Mouse (Mus musculus) adrenal gland, postnatal 10 days (tissue): ENCODE results near the gene Mocs2. TPM values are rescaled to one million over a fixed set of nuclear protein-coding genes. Genes with fewer than 3 reads are reported as not detected.

Experiments
- DNase-seq: peaks from one replicate; pipeline ENCODE4 v3.0.0; 2021; ENCODE audit warnings: mixed read lengths
- long read RNA-seq, 2 experiments: library from polyadenylated mRNA; stranded (forward); transcript quantifications; one replicate each; pipeline ENCODE4 v2.0.0; 2021
- total RNA-seq, 2 experiments: library from RNA; stranded (reverse); gene quantifications; 2 replicates each; pipeline ENCODE4 v1.2.3; 2021

The Mocs2 gene
- total RNA-seq: 100 to 1,000 TPM; 162 to 183 TPM
- long read RNA-seq, experiment 1, transcript Mocs2-207 (7 exons, 1,193 nt): major isoform, 141 of 221 reads
- long read RNA-seq, experiment 1, transcript Mocs2-208 (6 exons, 1,855 nt): minor isoform, 20 of 221 reads
- long read RNA-seq, experiment 1, partial matches to known transcripts: 32 of 221 reads
- long read RNA-seq, experiment 1, other reads (novel, unspliced or antisense): 24 of 221 reads
- long read RNA-seq, experiment 2, transcript Mocs2-208 (6 exons, 1,855 nt): minor isoform, 16 of 137 reads
- long read RNA-seq, experiment 2, transcript Mocs2-207 (7 exons, 1,193 nt): major isoform, 82 of 137 reads
- long read RNA-seq, experiment 2, partial matches to known transcripts: 6 of 137 reads
- long read RNA-seq, experiment 2, other reads (novel, unspliced or antisense): 29 of 137 reads

DNA sequence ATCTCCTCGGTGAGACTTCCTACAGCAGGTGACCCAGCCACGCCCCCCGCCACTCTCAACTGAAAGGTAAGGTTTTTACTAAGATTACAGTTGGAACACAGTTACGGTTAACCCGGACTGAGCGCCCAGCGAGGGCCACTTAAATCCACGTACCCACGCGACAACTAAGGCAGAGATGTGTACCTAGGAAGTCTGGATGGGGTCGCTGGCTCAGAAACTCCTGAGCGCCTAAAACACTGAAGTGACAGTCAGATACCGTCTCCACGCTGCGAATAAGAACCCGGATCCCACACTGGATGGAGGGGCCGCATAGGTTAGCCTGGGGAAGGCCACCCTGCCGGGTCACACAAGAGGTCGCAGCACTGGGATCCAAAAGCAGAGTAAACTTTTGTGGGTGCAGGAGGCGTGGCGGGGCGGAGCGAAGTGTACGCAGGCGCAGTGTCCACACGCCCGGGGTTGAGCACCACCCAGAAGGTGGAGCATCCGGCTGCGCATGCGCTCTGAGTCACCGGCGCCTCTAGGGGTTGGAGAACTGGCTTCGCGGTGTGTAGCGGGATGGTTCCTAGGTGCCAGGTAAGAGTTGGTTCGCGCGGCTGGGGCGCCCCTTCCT is at the start of gene Mocs2:
TSS of gene Mocs2 (plus strand) at position 486 of the 610 bp plus-strand sequence.
- DNase-seq: peak; percentile 97

DNA sequence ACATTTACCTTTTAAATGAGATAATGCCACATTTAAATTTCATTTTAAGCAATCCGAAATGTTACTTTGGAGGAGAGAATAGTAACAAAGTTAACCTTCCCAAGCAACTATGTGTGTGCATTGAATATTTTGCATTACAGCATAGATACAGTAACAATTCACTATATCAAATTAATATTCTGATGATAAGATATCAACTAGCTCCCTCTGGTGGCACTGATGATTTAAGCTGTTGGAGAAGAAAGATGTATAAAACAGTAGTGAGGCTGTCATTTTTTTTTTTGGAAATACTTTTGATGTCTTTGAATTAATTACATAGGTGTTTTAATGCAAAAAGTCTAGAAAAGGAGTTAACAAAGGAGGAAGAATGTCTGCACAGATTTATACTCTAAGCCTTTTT is 26.5 kb upstream of the Mocs2 start:
- DNase-seq: peak; percentile 45

DNA sequence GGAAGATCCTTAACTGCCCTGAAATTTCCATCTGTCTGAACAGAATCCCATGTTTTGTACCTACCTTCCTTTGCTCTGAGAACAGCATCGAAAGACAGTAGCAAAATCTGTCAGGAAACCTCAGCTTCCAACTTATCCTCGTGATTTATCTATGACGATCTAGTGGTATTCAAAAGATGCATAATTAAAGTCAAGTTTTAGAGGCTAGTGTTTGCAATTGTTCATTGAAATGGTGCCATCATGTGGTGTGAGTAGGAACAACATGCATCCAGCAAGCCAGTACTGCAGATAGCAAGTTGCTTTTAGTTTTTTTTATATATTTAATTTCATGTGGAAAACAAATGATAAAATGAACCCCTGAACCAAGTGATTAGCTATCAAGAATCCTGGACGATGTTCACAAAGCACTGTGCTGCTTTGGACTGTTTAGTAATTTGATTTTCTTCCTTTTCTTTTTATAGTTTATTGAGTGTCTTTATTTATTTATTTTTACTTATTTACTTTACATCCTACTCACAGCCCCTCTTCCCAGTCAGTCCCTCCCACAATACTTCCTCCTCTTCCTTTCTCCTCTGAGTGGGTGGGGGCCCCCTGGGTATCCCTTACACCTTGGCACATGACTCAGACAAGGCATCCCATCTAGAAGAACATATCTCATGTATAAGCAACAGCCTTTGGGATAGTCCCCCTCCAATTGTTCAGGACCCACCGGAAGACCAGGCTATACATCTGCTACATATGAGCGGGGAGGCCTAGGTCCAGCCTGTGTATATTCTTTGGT is 24.6 kb upstream of the Mocs2 start:
- peak; percentile 76 for DNase-seq

DNA sequence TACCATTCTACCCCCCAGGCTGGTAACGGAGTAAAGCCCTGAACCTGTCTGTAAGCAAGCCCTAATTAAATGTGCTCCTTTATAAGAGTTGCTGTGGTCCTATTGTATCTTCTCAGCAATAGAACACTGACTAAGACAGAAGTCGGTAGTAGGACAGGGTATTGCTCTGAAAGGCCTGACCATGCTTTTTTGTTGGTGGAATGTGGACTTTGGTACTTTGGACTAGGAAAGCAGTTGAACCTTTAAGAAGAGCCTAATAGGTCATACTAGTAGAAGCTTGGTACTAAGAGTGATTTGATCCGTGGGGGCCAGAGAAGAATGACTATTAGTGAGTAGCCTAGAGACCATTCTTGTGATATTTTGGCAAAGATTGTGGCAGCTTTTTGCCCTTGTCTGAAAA is 16.2 kb upstream of the Mocs2 start:
- DNase-seq: no peak

DNA sequence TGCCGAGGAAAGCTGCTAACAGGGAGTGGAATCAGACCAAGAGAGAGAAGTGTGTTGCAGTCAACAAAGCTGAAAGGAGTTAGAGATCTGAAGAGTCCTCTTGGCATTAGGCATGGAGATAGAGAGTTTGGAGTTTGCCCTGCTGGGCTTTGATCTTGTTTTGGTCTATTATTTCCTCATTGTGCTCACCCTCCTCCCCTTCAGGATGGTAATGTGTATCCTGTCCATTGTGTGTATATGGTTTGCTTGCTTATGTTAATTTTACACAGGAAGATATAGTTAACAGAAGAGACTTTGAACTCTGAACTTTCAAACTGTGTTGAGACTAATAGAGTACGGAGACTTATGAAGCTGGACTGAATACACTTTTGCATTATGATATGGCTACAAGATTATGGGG is 15.1 kb upstream of the Mocs2 start:
- DNase-seq: no peak

DNA sequence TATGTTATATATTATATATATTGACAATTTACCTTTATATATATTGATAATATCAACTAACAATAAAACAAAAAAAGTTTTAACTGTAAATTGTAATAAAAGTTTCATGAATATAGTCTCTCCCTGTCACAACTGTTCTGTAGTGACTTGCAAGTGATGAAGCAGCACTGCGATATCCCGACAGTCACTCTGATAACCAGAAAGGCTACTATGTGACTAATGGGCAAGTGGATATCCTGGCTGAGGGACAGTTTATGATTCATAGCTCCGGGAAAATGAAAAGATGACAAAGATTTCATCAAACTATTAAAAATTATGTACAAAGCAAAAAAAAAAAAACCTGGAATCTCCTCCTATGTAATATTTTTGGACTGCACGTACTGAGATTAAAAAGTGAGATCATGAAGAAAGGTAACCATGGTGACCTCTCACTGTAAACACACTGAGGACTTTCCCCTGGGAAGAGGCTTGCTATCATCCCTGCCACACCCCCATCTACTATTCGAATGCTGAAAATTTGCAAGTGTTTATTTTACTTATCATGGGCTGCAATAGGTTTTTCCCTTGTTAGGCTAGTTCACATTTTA is 8.3 kb upstream of the Mocs2 start:
- DNase-seq: no peak

DNA sequence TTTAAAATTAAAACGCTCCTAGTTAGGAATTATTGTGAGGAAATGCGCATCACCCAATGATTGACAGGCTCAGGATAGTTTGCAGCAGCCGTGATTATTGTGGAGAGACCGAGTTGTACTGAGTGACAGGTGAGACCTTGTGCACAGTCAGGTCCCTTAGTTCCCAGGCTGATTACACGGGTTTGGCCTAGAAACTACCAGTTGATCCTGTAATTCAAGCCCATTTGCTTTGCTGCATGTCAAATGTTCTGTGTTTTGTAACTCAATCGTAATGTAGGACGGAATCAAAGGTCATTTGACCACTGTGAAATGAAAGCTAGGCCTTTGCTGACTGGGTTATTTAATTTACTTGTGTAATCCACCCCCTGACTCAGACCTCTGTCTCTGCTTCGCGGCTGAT is 477 bp downstream of the Mocs2 start:
- DNase-seq: peak; percentile 41

DNA sequence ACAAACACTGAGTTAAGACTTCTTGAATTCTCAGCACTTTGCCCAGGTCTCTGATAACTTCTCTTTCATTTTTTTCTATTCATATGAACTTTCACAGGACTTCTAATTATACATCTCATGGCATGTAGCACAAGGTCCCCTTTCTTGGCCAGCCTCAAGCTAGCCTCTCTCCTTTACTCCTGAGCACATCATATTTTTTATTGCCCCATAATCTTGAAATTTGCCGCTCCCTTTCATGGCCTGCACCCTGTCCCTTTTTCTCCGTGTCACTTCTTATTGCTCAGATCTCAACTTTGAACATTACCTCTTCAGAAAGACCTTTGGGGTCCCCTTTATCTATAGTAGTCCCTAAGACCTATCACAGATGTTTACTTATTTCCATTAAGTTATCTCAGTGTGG is 4.8 kb downstream of the Mocs2 start:
- DNase-seq: no peak

DNA sequence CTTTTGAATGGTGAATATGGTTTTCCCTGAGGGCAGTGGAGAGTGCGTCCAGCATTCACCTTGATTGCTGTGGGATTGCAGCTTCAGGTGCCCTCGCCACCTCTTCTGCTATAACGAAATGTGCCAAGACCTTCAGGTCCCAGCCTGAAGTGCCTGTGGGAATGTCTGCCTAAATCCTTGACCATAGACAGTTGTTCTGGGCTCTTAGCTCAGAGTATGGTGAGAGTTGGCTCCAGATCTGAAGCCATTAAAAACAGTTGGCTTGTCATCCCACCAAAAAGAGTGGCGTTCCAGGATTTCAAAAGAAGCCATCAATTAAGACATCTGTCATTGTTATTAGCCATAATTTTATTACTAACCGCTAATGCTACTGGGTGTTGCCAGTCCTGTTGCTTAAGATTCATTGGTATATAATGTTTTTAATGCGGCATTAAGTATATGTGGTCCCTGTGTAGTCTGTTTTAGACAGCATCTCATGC is 7.4 kb downstream of the Mocs2 start:
- DNase-seq: no peak

DNA sequence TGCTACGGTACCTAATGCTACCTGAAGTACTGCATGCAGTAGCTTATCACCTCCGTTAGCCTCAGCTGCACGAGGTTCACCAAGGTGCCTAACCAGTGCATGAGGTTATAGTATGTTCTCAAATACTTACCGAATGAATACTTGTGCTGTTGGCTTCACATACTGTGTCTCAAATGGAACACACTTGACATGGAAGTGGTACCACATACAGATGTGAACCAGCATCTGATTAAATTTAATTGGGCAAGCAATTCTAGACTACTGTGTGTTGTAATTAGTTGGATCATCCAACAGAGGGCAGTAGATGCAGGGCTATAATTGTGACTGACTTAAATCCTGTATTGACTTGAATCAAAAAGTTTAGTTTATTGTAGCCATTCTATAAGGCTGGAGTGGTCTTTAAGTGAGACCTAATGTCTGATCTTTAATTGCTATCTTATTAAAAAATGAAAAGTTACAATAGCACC is 13.4 kb downstream of the Mocs2 start:
- peak; percentile 19 for DNase-seq

DNA sequence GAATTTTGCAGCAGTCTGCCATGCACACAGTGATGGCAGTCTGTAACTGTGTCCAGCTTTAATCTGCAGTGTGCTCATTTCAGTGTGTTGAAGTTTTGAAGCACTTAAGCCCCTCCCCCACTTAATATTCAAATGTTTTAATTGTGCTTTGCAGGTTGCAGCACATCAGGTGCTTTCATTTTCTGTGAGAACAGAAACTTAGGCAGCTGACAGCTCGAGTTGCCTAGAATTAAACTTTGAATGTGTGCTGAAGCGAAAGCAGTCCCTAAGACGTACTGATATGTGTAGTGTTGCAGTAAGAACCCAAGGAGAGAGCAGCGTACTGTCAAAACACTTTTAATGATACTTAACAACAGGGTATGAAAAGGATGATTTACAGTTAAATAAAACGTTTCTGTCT is 14.7 kb downstream of the Mocs2 start:
- no peak for DNase-seq

DNA sequence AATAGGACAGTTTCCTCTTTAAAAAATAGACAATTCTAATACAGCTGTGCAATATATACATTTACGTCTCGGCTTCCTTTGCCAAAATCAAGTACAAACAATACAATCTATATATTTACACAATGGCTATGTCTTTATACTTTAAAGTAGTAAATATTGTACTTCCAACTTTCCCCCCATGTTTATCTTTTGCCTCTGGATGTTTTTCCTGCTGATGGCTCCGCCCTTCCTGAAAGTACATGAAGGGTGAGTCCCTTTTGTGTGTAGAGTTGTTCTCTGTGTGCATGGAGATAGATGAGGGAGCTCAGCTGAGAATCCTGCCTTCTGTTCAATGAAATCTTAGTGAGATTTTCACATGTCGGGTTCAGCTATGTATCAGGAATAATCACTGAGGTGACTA is 15.3 kb downstream of the Mocs2 start:
- no peak for DNase-seq

DNA sequence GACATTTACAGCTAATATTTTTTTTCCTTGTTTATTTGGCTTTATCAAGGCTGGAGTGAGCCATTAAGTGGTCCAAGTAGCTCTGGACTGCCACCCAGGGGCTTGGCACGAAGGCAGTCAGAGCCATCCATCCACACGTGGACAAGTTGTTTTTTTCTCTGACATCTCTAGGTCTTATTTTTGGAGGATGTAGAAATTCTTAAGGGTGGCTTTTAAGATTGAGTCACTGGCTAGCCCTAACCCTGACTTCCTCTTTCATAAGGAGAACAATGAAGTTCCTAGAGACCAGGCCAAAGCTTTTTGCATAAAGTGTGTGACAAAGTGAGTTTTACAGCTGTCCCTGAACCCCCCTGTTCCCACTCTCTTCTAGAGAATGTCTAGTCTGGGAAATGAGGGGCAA is 16.5 kb downstream of the Mocs2 start:
- DNase-seq: no peak

DNA sequence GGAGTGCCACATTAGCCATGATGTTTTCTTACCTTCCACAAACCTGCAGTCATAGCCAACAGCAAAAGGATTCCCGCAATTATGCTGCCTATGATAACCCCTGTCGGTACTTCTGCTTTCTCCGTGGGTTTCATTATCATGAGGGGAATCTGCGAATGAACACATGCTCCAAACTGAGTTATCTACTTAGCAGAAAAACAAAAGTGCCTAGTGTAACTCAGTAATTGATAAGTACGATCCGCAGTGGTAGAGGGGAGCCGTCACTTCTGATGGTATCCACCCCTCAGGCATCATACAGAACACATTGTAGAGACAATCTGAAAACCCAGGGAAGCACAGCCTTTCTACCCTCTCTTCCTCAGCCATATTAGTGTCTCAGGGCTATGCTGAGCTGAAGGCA is 19.0 kb downstream of the Mocs2 start:
- no peak for DNase-seq

DNA sequence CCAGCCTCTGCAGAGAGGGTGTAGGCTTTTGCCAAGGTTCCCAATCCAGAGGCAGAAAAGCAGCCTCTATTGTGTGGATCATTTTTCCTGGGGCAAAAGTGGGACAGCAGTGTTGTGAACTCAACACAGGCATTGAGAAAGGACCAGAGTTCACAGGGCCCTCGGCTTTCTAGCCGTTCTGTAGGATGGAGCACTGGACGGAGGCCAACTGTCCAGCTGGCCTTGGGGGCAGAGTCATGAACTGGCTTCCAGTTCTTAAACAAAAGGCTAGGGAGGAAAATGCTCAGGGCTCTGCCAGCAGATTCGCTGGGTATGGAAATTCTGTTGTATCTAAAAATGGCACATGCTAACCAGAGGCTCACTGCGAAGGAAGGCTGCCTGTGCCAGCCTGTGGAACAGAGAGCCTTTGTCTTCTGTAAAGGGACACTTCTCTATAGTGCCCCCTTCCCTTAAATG is 20.5 kb downstream of the Mocs2 start:
- peak; percentile 87 for DNase-seq

DNA sequence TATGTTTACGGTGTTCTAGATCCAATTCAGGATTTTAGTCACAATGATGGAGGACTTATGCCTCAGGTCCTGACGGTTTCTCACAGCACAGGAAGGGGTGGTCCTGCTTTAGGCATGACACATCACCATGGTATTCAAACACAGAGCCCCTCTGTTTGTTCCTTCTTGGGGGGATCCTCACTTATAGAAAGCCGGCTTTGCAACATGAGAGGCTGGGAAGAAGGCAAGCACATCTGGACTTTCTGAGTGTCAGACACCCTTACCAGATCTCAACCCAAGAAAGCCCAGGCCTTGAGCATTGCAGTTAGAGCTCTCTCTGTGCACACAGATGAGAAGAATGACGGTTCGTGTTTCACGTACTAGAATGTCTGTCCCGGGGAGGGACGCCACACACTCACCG is 21.1 kb downstream of the Mocs2 start:
- DNase-seq: no peak

DNA sequence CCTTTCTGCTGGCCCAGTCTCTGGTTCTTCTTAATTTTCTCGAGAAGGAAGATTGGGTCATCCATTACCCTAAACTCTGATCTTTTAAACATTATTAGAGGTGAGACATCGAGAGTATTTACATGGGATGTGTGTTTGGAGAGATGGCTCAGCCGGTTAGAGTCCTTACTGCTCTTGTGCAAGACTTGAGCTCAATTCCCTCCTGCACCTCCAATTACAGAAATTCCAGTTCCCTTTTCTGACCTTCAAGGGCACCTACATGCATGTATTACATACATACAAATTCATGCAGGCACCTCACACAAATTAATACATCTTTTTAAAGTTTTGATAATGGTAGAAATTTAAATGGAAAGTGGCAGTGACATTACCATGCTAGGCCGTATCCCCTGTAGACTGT is 22.5 kb downstream of the Mocs2 start:
- no peak for DNase-seq

DNA sequence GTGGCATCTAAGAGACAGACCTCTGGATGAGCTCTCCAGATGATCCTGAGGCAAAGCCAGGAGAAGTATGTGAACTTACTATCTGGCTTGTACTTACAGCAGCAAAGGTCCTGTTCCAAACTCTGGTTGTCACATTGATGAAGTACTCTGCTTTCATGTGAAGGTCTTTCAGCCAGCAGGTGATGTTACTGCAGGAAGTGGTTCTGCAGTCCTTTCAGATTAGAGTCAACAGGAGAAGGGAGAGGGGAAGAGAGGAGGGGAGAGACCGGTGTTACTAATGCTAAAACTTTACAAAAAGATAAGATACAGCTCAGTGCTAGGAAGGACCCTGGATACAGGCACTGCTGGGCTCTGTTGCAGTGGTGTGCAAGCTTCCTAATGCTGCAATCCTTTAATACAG is 25.3 kb downstream of the Mocs2 start:
- no peak for DNase-seq

DNA sequence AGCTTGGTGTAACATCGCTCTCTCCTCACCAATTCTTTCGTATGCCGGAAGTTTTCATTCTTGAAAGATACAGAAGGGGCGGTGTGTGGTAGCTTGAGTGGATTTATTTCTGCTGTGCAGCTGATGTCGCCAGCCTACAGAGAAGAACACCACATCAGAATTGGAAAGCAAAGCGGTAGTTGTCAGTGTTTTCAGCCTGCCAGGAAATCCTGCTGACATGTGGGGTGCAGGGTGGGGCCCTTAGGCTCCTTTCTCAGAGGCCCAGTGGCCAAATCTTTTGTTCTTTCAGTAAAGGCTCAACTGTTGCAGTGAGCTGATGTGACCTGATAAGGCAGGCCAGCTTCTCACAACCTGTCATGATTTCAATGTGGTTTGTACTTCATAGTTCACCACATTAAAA is 27.8 kb downstream of the Mocs2 start:
- DNase-seq: no peak

DNA sequence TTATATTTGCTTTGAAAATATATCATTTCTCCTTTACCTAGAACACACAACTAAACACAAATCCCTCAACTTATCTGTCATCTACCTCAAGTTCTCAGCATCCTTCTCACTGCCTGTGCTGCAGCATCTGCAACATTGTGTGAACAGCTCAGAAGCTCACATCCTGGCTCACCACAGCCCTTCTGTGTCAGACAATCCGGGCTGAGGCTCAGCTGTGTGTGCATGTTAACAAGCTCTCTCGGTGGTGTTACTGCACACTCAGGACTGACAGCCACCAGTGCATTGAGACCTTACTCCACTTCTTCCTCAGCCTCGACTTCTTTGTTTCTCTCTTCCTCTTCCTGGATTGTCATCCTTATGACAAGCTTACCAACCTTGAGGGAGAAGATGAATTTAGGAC is 30.9 kb downstream of the Mocs2 start:
- no peak for DNase-seq

DNA sequence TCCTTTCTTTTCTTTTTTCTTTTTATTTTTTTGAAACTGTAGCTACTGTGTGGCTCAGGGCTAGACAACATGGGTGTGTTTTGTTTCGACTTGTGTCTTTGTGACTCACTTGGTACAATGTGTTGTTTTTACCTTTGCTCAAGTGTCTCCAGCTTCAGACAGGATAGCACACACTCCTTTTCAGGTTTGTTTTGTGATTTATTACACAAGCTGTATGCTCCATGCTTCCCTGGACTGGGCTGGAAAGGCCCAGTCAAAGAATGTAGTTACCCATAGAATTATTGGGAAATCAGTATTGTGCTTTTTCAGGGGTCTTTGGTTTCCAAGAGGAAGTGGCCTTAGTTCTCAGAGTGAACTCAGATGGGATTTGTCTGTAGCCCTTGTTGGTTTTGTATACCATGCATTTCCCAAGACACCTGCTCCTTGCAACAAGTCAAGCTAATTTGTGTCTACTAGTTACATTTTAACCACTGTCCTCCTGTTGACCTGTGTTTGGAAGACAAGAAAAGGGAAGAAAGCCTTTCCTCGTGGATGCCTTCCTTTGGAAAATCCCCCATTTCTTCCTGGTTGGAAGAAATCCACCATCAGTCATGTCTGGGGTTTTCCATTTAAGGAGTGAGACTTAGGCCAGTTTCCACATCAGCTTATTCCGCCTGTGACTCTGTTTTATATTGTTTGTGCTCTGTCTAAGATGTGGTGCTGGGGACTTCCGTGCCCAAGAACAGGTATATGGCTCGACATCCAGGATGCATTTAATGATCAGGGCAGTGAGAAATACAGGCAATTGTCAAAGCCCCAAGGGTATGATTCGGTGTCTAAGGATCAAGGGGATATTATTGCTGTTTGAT is 34.5 kb downstream of the Mocs2 start:
- no peak for DNase-seq

DNA sequence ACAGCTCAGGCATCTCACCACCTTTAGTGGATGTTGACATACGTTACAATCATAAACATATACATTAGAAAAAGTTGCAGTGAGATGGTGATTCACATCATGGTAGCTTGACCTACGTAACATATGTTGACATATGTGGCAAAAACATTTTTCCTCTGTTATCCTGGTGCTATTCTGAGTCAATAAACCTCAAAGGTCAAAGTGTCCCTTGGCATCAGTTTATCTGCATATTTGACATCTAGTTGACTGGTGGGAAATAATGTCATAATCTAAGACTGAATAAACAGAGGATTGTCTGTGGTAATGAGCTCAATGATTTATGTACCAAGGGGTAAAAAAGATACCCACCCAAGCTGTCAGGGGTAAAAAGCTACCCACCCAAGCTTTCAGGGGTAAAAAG is 35.1 kb downstream of the Mocs2 start:
- DNase-seq: no peak
